Mouse (Mus musculus): ENCODE measurements around the gene Astl.

GRCm38 (mm10) chr2:127314467-127315154 is 23.8 kb upstream of the Astl start:
- no peak for TF ChIP-seq POLR2A (IDR thresholded peaks at IDR 0.05; ENCODE audit: insufficient read length, low read depth)
- no peak for TF ChIP-seq MYOG (IDR thresholded peaks at IDR 0.05; ENCODE audit: control insufficient read depth in 1 of 3, insufficient read depth in 1 of 3, insufficient read length in 2 of 3, low read depth in 2 of 3)
- no peak for TF ChIP-seq POLR2AphosphoS2 (IDR thresholded peaks at IDR 0.05; ENCODE audit: insufficient read length, low read depth)
- no peak for TF ChIP-seq USF1 (IDR thresholded peaks at IDR 0.05; ENCODE audit: low read depth)
